Comparison of ENCODE assay signal across 20 mouse cellular contexts in genomic region chr4:135780255-135780654, GRCm38 (mm10). TPM values are rescaled to one million over a fixed set of nuclear protein-coding genes. Genes with fewer than 3 reads are reported as not detected.
DNase-seq lines count a peak whose midpoint lies in the region; ATAC-seq and TF ChIP-seq lines count a peak whose summit lies in the region.
"Had no signal": no experiment of that assay in that cellular context is flagged by ENCODE, and none has a peak within 500 bp of the region (broad histone marks: within the 10 kb centered on the region; RNA-seq: fewer than 3 reads in every experiment).

No protein-coding gene starts in this region.

- H3K36me3 ChIP-seq in heart, embryonic 12.5 days: no peaks in the 10 kb centered on the region
- no peaks in the 10 kb centered on the region for H3K36me3 ChIP-seq in lung, embryonic 14.5 days (ENCODE audit: insufficient read depth)
- no peaks in the 10 kb centered on the region for H3K36me3 ChIP-seq in embryonic facial prominence, embryonic 13.5 days
- H3K36me3 ChIP-seq in stomach, embryonic 15.5 days: no peaks in the 10 kb centered on the region
- H3K36me3 ChIP-seq: forebrain, embryonic 10.5 days; hindbrain, embryonic 10.5 days; midbrain, embryonic 15.5 days; neural tube, embryonic 12.5 days had no signal

- H3K4me1 ChIP-seq in heart, embryonic 12.5 days (replicated peaks): peaks cover 12% of the 10 kb centered on the region; the same call in 1 of the 2 replicates
- H3K4me1 ChIP-seq in lung, embryonic 14.5 days (ENCODE audit: insufficient read depth): no peaks in the 10 kb centered on the region; the same call in 1 of the 2 replicates
- peaks cover 15% of the 10 kb centered on the region; the same call in 1 of the 2 replicates for H3K4me1 ChIP-seq in embryonic facial prominence, embryonic 13.5 days
- 0 out of 2 replicates have a peak, but pooled peaks cover 7% of the 10 kb centered on the region for H3K4me1 ChIP-seq in stomach, embryonic 15.5 days
- H3K4me1 ChIP-seq: forebrain, embryonic 10.5 days; midbrain, embryonic 15.5 days; neural tube, embryonic 12.5 days had no signal

- peak; percentile 52 to 53 for DNase-seq in heart, postnatal 10 days
- DNase-seq in lung, embryonic 14.5 days: peak; percentile 22
- no peak for DNase-seq in lung, postnatal 36 days
- no peak for DNase-seq in left cerebral cortex, adult 8-10 months (ENCODE audit: low spot score in 2 of 2)
- DNase-seq: adrenal gland, postnatal 10 days; liver; lung, postnatal 4 days; retina, postnatal 1 day; spleen, adult 18-20 months; thymus, adult 18-20 months had no signal

- H3K9ac ChIP-seq in heart, embryonic 12.5 days: no peak overlapping the region
- H3K9ac ChIP-seq in lung, embryonic 14.5 days: no peak overlapping the region
- no peak overlapping the region for H3K9ac ChIP-seq in embryonic facial prominence, embryonic 13.5 days
- H3K9ac ChIP-seq in stomach, embryonic 15.5 days: no peak overlapping the region
- H3K9ac ChIP-seq: midbrain, embryonic 15.5 days; neural tube, embryonic 12.5 days had no signal

- ATAC-seq in heart, embryonic 12.5 days (ENCODE audit: insufficient number of reproducible peaks, low FRiP score): no peak
- ATAC-seq in lung, embryonic 14.5 days (ENCODE audit: insufficient read depth): peak; percentile 76
- peak; percentile 63; the same call in 1 of the 2 replicates for ATAC-seq in embryonic facial prominence, embryonic 13.5 days (ENCODE audit: insufficient number of reproducible peaks, insufficient read depth, low FRiP score, low TSS enrichment, low read depth)
- peak; percentile 82 for ATAC-seq in stomach, embryonic 15.5 days (ENCODE audit: insufficient read depth, low FRiP score, low read depth)
- ATAC-seq in megakaryocyte, adult 5-6 weeks (ENCODE audit: poor library complexity, severe bottlenecking): no peak
- ATAC-seq: midbrain, embryonic 15.5 days had no signal

- intact Hi-C loops in heart, postnatal 10 days (cut with DNase I): no loop called here

- H3K27ac ChIP-seq in heart, embryonic 12.5 days (ENCODE audit: poor library complexity, severe bottlenecking): no peak overlapping the region
- H3K27ac ChIP-seq in lung, embryonic 14.5 days (ENCODE audit: low read depth): no peak overlapping the region
- H3K27ac ChIP-seq in embryonic facial prominence, embryonic 13.5 days: no peak overlapping the region
- no peak overlapping the region for H3K27ac ChIP-seq in stomach, embryonic 15.5 days
- H3K27ac ChIP-seq: forebrain, embryonic 10.5 days; hindbrain, embryonic 10.5 days; midbrain, embryonic 15.5 days; neural tube, embryonic 12.5 days had no signal

- no peak overlapping the region for H3K4me2 ChIP-seq in heart, embryonic 12.5 days
- no peak overlapping the region for H3K4me2 ChIP-seq in lung, embryonic 14.5 days
- H3K4me2 ChIP-seq in embryonic facial prominence, embryonic 13.5 days: no peak overlapping the region
- no peak overlapping the region for H3K4me2 ChIP-seq in stomach, embryonic 15.5 days
- H3K4me2 ChIP-seq: midbrain, embryonic 15.5 days; neural tube, embryonic 12.5 days had no signal

- H3K4me3 ChIP-seq in heart, embryonic 12.5 days: no peak overlapping the region
- H3K4me3 ChIP-seq in lung, embryonic 14.5 days (ENCODE audit: low read depth, low read length): no peak overlapping the region
- no peak overlapping the region for H3K4me3 ChIP-seq in embryonic facial prominence, embryonic 13.5 days
- no peak overlapping the region for H3K4me3 ChIP-seq in stomach, embryonic 15.5 days (replicated peaks)
- H3K4me3 ChIP-seq: forebrain, embryonic 10.5 days; hindbrain, embryonic 10.5 days; midbrain, embryonic 15.5 days; neural tube, embryonic 12.5 days had no signal

- no peaks in the 10 kb centered on the region for H3K9me3 ChIP-seq in heart, embryonic 12.5 days (replicated peaks)
- no peaks in the 10 kb centered on the region for H3K9me3 ChIP-seq in lung, embryonic 14.5 days (ENCODE audit: low read depth, low read length)
- H3K9me3 ChIP-seq in embryonic facial prominence, embryonic 13.5 days: no peaks in the 10 kb centered on the region
- no peaks in the 10 kb centered on the region for H3K9me3 ChIP-seq in stomach, embryonic 15.5 days
- H3K9me3 ChIP-seq: forebrain, embryonic 10.5 days; hindbrain, embryonic 10.5 days; midbrain, embryonic 15.5 days; neural tube, embryonic 12.5 days had no signal

- peaks cover 6% of the 10 kb centered on the region; the same call in 1 of the 2 replicates for H3K27me3 ChIP-seq in heart, embryonic 12.5 days (replicated peaks)
- no peaks in the 10 kb centered on the region for H3K27me3 ChIP-seq in lung, embryonic 14.5 days (ENCODE audit: insufficient read depth, low read length)
- H3K27me3 ChIP-seq in embryonic facial prominence, embryonic 13.5 days: no peaks in the 10 kb centered on the region
- no peaks in the 10 kb centered on the region for H3K27me3 ChIP-seq in stomach, embryonic 15.5 days (replicated peaks)
- H3K27me3 ChIP-seq: midbrain, embryonic 15.5 days; neural tube, embryonic 12.5 days had no signal

- 56% methylated on average over 3 of the region's 3 CpGs for WGBS in heart, embryonic 12.5 days
- 58% methylated on average over 3 of the region's 3 CpGs for WGBS in lung, embryonic 14.5 days
- WGBS in embryonic facial prominence, embryonic 13.5 days: 54% methylated on average over 3 of the region's 3 CpGs
- 43% methylated on average over 3 of the region's 3 CpGs for WGBS in stomach, embryonic 15.5 days

- TF ChIP-seq CTCF in lung, embryonic 14.5 days (IDR thresholded peaks at IDR 0.05; ENCODE audit: low read depth): no peak

RNA-seq across cellular contexts. Expression of gene Myom3, which starts 20.7 kb away (rescaled TPM):
- total RNA-seq in heart, postnatal 10 days (2021): under 1 TPM; 0.77 to 0.84 TPM
- 0.08 and 0.17 TPM in 2 replicates for polyA plus RNA-seq in heart, embryonic 12.5 days (2016; fragmentation: Nextera tagmentation; extraction: Ambion mirVana)
- polyA plus RNA-seq in lung, embryonic 14.5 days (2014; fragmentation: Nextera tagmentation; extraction: Ambion mirVana): not detected in 2 replicates
- 0.66 and 0.67 TPM in 2 replicates for polyA plus RNA-seq in embryonic facial prominence, embryonic 13.5 days (2015; fragmentation: Nextera tagmentation; extraction: Ambion mirVana)
- polyA plus RNA-seq in stomach, embryonic 15.5 days (2015; fragmentation: Nextera tagmentation; extraction: Ambion mirVana): 0.58 and 1.1 TPM in 2 replicates
- not detected in 2 replicates for total RNA-seq in megakaryocyte, adult 5-6 weeks (2015)
- not detected in 2 replicates for total RNA-seq in megakaryocyte, adult 5-6 weeks (2017)
- 1 to 10 TPM in 3 of 4 experiments, under 1 TPM in 1; 0.98 to 1.7 (median 1.1) TPM for total RNA-seq in left cerebral cortex, adult 8-10 months (2022)
- polyA plus RNA-seq: hindbrain, embryonic 10.5 days had no signal

RNA-seq across cellular contexts. Expression of gene Il22ra1, which starts 52.3 kb away (rescaled TPM):
- total RNA-seq in heart, postnatal 10 days (2021): under 1 TPM; 0.22 to 0.64 TPM
- not detected in 2 replicates for polyA plus RNA-seq in heart, embryonic 12.5 days (2016; fragmentation: Nextera tagmentation; extraction: Ambion mirVana)
- polyA plus RNA-seq in lung, embryonic 14.5 days (2014; fragmentation: Nextera tagmentation; extraction: Ambion mirVana): 0.12 TPM in 1 of 2 replicates, not detected in the other
- 0.17 and 0.18 TPM in 2 replicates for polyA plus RNA-seq in embryonic facial prominence, embryonic 13.5 days (2015; fragmentation: Nextera tagmentation; extraction: Ambion mirVana)
- 2.0 and 2.8 TPM in 2 replicates for polyA plus RNA-seq in stomach, embryonic 15.5 days (2015; fragmentation: Nextera tagmentation; extraction: Ambion mirVana)
- total RNA-seq in megakaryocyte, adult 5-6 weeks (2015): not detected in 2 replicates
- total RNA-seq in megakaryocyte, adult 5-6 weeks (2017): not detected in 2 replicates
- total RNA-seq in left cerebral cortex, adult 8-10 months (2022): under 1 TPM in 1 of 4 experiments, not detected in 3; 0.14 TPM
- total RNA-seq: CH12.LX; gastrocnemius, adult 18-20 months had no signal
- polyA plus RNA-seq: forebrain, embryonic 10.5 days; hindbrain, embryonic 10.5 days; midbrain, embryonic 15.5 days; neural tube, embryonic 12.5 days had no signal

Comparison
In these comparisons a context has a peak if more than half of its experiments do, and no peak if none do; other contexts are left out.
1. DNase-seq: peak in heart, postnatal 10 days (2 of 2) and lung, embryonic 14.5 days (single experiment); none in lung, postnatal 36 days (single experiment) and left cerebral cortex, adult 8-10 months (0 of 2).
2. ATAC-seq: peak in lung, embryonic 14.5 days (single experiment), embryonic facial prominence, embryonic 13.5 days (single experiment) and stomach, embryonic 15.5 days (single experiment); none in heart, embryonic 12.5 days (single experiment) and megakaryocyte, adult 5-6 weeks (single experiment).